Mouse (Mus musculus): ENCODE measurements around the gene Pbxip1. TPM values are rescaled to one million over a fixed set of nuclear protein-coding genes. Genes with fewer than 3 reads are reported as not detected.

Pbxip1 gene
- polyA plus RNA-seq, 1 experiment, result 60.5 TPM

- Histone ChIP-seq H3K4me3 (replicated peaks; ENCODE audit: control insufficient read depth, low read depth, low read length) (no peak overlapping the region), H3K4me1 (ENCODE audit: control insufficient read depth, insufficient read depth, low read length) (no peaks in the 10 kb centered on the region), H3K27ac (ENCODE audit: control insufficient read depth, insufficient read depth, low read depth, low read length, poor library complexity) (no peak overlapping the region)
- WGBS, result under 1% methylated on average over 4 of the region's 4 CpGs
- TF ChIP-seq POLR2A (IDR thresholded peaks at IDR 0.05; ENCODE audit: borderline replicate concordance, control insufficient read depth, low read depth, low read length), result no peak
- TF ChIP-seq CTCF (IDR thresholded peaks at IDR 0.05; ENCODE audit: control insufficient read depth, insufficient read depth, low read length), result no peak
Measured at GRCm38 (mm10) chr3:89396654-89397005, 39.9 kb upstream of the Pbxip1 start.

GRCm38 (mm10) chr3:89401329-89401728 is 35.2 kb upstream of the Pbxip1 start:
- Histone ChIP-seq H3K4me3 (replicated peaks; ENCODE audit: control insufficient read depth, low read depth, low read length) (no peak overlapping the region), H3K4me1 (ENCODE audit: control insufficient read depth, insufficient read depth, low read length) (no peaks in the 10 kb centered on the region), H3K27ac (ENCODE audit: control insufficient read depth, insufficient read depth, low read depth, low read length, poor library complexity) (no peak overlapping the region)
- WGBS, result 89% methylated on average over 7 of the region's 7 CpGs
- no peak for TF ChIP-seq CTCF (IDR thresholded peaks at IDR 0.05; ENCODE audit: control insufficient read depth, insufficient read depth, low read length)
- no peak for TF ChIP-seq POLR2A (IDR thresholded peaks at IDR 0.05; ENCODE audit: borderline replicate concordance, control insufficient read depth, low read depth, low read length)

GRCm38 (mm10) chr3:89402693-89403092 is 33.8 kb upstream of the Pbxip1 start, which contains the start of gene Lenep:
Gene Lenep, minus strand, starts transcription at chr3:89402793.
- TF ChIP-seq POLR2A (IDR thresholded peaks at IDR 0.05; ENCODE audit: borderline replicate concordance, control insufficient read depth, low read depth, low read length), result no peak
- no peak for TF ChIP-seq CTCF (IDR thresholded peaks at IDR 0.05; ENCODE audit: control insufficient read depth, insufficient read depth, low read length)
- WGBS, result 82% methylated on average over 5 of the region's 5 CpGs
- Histone ChIP-seq H3K4me1 (ENCODE audit: control insufficient read depth, insufficient read depth, low read length) (no peaks in the 10 kb centered on the region), H3K4me3 (replicated peaks; ENCODE audit: control insufficient read depth, low read depth, low read length) (no peak within 1 kb of the TSS), H3K27ac (ENCODE audit: control insufficient read depth, insufficient read depth, low read depth, low read length, poor library complexity) (no peak within 1 kb of the TSS)

- Histone ChIP-seq H3K4me3 (replicated peaks; ENCODE audit: control insufficient read depth, low read depth, low read length) (no peak overlapping the region), H3K4me1 (ENCODE audit: control insufficient read depth, insufficient read depth, low read length) (no peaks in the 10 kb centered on the region), H3K27ac (ENCODE audit: control insufficient read depth, insufficient read depth, low read depth, low read length, poor library complexity) (no peak overlapping the region)
- TF ChIP-seq CTCF (IDR thresholded peaks at IDR 0.05; ENCODE audit: control insufficient read depth, insufficient read depth, low read length), result no peak
- no peak for TF ChIP-seq POLR2A (IDR thresholded peaks at IDR 0.05; ENCODE audit: borderline replicate concordance, control insufficient read depth, low read depth, low read length)
- WGBS, result 88% methylated on average over 6 of the region's 6 CpGs
Measured at GRCm38 (mm10) chr3:89406887-89407286, 29.6 kb upstream of the Pbxip1 start.

- no peaks in the 10 kb centered on the region for H3K4me1 ChIP-seq (ENCODE audit: control insufficient read depth, insufficient read depth, low read length)
- WGBS, result 90% methylated on average over 16 of the region's 16 CpGs
- no peak for TF ChIP-seq CTCF (IDR thresholded peaks at IDR 0.05; ENCODE audit: control insufficient read depth, insufficient read depth, low read length)
- no peak for TF ChIP-seq POLR2A (IDR thresholded peaks at IDR 0.05; ENCODE audit: borderline replicate concordance, control insufficient read depth, low read depth, low read length)
Measured at GRCm38 (mm10) chr3:89408448-89408847, 28.1 kb upstream of the Pbxip1 start.

GRCm38 (mm10) chr3:89409701-89410100 is 26.8 kb upstream of the Pbxip1 start:
- TF ChIP-seq POLR2A (IDR thresholded peaks at IDR 0.05; ENCODE audit: borderline replicate concordance, control insufficient read depth, low read depth, low read length) (no peak), CTCF (IDR thresholded peaks at IDR 0.05; ENCODE audit: control insufficient read depth, insufficient read depth, low read length) (no peak)
- Histone ChIP-seq H3K4me1 (ENCODE audit: control insufficient read depth, insufficient read depth, low read length) (no peaks in the 10 kb centered on the region), H3K27ac (ENCODE audit: control insufficient read depth, insufficient read depth, low read depth, low read length, poor library complexity) (no peak overlapping the region), H3K4me3 (replicated peaks; ENCODE audit: control insufficient read depth, low read depth, low read length) (no peak overlapping the region)
- WGBS, result 90% methylated on average over 3 of the region's 3 CpGs

More at GRCm38 (mm10) chr3:89408448-89408847, 28.1 kb upstream of the Pbxip1 start:
- Histone ChIP-seq H3K27ac (ENCODE audit: control insufficient read depth, insufficient read depth, low read depth, low read length, poor library complexity) (no peak overlapping the region), H3K4me3 (replicated peaks; ENCODE audit: control insufficient read depth, low read depth, low read length) (no peak overlapping the region)

- WGBS, result 77% methylated on average over 10 of the region's 10 CpGs
- Histone ChIP-seq H3K4me1 (ENCODE audit: control insufficient read depth, insufficient read depth, low read length) (no peaks in the 10 kb centered on the region), H3K4me3 (replicated peaks; ENCODE audit: control insufficient read depth, low read depth, low read length) (peak overlapping the region; percentile 73), H3K27ac (ENCODE audit: control insufficient read depth, insufficient read depth, low read depth, low read length, poor library complexity) (no peak overlapping the region)
- TF ChIP-seq POLR2A (IDR thresholded peaks at IDR 0.05; ENCODE audit: borderline replicate concordance, control insufficient read depth, low read depth, low read length), result no peak
- no peak for TF ChIP-seq CTCF (IDR thresholded peaks at IDR 0.05; ENCODE audit: control insufficient read depth, insufficient read depth, low read length)
Measured at GRCm38 (mm10) chr3:89410864-89411263, 25.6 kb upstream of the Pbxip1 start.

- Histone ChIP-seq H3K4me1 (ENCODE audit: control insufficient read depth, insufficient read depth, low read length) (no peaks in the 10 kb centered on the region), H3K4me3 (replicated peaks; ENCODE audit: control insufficient read depth, low read depth, low read length) (peak within 1 kb of the TSS; percentile 73), H3K27ac (ENCODE audit: control insufficient read depth, insufficient read depth, low read depth, low read length, poor library complexity) (no peak within 1 kb of the TSS)
- 2% methylated on average over 28 of the region's 28 CpGs for WGBS
- TF ChIP-seq POLR2A (IDR thresholded peaks at IDR 0.05; ENCODE audit: borderline replicate concordance, control insufficient read depth, low read depth, low read length), result no peak
- TF ChIP-seq CTCF (IDR thresholded peaks at IDR 0.05; ENCODE audit: control insufficient read depth, insufficient read depth, low read length), result no peak
Measured at GRCm38 (mm10) chr3:89411490-89412393, 24.8 kb upstream of the Pbxip1 start, which contains the start of gene Flad1. Gene Flad1, minus strand, starts transcription at chr3:89411870.
